Mouse (Mus musculus): ENCODE results near the gene Sptlc2.
"Not testable (repeated sequence)": the region's sequence is repeated elsewhere in the genome, so short reads cannot be mapped to it uniquely, and the experiment has no call there.

Gene Sptlc2

DNA sequence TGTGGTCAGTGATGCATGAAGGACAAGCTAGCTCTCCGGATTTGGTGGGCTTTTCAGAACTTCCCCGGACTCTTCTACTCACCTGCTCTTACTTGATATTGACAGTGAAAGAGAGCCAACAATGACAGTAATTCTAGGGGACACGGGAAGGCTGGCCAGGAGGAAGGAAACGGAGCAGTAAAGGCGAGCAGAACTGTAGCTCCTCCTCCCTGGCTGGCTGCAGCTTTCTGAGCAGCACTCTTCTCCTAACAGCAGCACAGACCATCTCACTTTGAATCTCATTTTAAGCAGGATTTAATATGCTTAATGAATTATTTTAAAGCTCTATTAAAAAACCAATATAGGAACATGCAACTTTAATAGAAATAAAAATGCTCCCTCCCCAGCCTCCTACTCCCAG, 56.2 kb downstream of the Sptlc2 start:
- in situ Hi-C loops (cut with MseI, MboI) = no loop called here

DNA sequence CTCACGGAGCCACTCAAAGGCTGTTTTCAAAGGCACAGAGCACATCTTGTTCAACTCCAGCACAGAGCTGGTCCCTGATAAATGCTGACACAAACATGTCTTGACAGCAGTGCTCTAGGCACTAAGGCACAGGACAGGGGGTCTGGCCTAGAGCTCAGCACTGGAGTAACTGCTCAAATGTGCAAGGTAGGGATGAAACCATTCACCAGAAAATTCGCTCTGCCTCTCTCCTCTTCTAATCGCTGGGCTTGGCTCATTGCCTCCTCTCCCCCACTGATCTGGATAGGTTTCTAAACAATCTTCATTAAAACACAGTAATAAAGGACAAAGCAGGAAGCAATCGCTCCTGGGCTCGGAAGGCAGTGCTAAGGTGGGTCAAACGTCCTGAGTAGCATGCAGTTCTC, 57.1 kb downstream of the Sptlc2 start:
- in situ Hi-C loops (cut with MseI, MboI) = no loop called here

DNA sequence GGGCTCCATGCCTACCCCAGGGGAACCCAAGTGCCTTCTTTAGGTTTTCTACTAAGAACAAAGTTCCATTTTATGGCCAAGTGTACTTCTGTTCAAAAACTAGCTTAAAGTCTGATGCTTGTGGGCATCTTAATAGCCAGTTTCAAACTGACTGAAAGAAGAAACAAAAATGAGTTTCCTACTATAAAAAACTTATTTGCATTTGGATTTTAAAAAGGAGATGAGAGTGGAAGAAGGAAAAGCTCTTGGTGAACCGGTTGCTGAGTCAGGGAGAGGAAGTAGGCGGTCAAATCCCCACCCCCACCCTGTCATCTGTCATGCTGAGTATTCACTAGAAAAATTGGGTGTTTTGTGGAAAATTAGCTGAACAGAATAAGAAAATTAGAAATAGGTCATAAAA, 57.9 kb downstream of the Sptlc2 start:
- in situ Hi-C loops (cut with MseI, MboI) = no loop called here

DNA sequence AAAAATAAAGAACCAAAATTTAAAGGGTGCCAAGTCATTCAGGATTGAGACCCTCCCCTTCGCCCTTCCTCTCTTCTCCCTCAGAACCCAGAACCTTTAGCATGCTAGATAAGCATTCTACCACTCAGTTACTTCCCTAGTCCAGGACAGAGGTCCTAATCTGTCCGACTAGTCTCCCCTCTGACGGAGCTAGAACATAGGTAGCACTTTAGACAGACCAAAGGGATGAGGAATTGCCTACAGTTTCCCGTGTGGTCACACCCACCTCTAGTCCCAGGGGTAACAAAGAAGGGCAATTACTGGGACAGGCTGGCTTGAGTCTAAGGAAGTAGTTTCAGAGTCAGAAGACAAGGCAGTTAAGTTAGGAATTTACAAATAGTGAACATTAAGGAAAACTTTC, 60.1 kb downstream of the Sptlc2 start:
- in situ Hi-C loops (cut with MseI, MboI) = no loop called here

DNA sequence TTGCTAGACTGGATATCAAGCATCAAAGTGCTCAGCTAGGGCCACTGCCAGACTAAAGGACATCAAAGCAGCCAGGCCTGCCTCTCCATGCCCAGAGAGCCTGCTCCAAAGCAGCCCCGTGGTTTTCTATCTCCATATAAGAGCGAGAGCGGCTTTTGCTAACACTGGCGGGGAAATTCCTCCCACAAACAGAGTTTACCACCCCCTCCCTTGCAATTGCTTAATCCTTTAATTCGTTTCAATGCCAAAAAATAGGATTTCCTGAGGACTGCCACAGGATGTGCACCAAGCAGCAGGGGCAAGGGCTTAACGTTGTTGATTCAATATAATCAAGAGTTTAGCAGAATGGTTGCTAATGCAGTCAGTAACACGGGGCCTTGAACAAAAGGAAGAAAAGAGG, 60.5 kb downstream of the Sptlc2 start:
- in situ Hi-C loops (cut with MseI, MboI) = no loop called here

DNA sequence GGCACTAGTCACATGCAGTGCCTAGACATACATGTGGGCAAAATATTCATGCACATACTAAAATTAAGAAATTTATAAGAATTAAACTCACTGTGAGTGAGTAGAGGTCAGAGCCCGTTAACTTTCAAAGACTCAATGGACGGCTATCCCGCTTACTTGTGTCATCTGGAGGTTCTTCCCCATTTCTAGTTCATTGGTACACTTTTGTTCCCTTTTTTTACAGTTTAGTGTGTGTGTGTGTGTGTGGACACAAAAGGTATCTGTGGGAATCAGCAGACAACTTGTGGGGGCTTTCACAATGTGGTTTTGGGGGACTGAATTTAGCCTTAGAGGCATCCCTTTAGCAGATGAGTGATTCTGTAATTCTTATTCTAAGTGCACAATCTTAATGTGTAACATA, 62.7 kb downstream of the Sptlc2 start:
- in situ Hi-C loops (cut with MseI, MboI) = no loop called here

DNA sequence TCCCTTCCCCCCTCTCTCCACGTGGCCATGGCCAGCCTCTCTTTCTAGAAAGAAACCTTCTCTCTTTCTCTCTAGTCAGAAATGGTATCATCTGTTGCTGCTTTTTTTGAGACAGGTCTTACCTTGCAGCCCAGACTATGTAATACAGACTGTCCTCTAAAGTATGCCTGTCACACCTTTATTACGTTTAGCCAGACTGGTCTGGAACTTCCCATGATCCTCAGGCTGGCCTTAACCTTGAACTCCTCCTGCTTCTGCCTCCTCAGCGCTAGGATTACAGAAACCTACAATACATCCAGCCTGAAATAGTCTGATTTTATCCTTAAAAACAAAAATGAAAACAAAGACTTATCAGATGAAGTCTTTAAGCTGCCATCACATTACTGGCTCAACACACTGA, 68.9 kb downstream of the Sptlc2 start:
- in situ Hi-C loops (cut with MseI, MboI) = no loop called here

DNA sequence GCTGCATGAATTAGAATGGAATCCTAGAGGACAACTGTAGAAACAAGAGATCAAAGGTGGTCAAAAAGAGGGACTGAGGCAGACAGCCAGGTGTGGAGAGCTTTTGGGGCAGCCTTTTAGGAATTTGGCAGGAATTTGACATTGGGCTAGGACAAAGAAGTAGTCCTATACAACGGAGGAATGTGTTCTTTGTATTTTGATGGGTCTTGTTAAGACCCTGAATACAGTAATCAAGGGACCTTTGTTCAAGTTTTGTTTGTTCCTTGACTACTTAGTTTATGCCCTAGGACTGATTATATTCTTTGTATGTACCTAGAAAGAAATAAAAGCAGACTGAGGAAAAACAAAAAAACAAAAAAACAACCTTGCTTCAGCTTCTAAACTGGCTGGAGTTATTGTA, 70.2 kb downstream of the Sptlc2 start:
- in situ Hi-C loops (cut with MseI, MboI) = no loop called here

DNA sequence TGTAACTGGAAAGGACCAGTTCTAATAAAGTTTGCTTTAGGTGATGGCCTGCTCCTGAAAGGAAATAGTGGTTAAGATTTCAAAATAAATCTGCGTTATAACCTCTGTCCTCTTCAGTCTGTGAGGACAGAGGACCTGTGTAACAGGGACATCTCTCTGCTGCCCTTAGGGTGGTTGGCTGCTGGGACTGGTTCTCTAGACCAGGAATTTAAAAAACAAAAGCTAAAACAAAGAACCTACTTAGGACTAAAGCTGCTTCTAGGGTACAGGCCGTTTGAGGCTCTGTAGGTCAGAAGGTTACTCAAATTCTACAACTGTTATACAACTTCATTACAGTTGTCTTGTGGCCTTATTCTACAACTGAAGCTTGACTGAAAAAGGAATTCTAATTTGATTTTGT, 75.1 kb downstream of the Sptlc2 start:
- in situ Hi-C loops (cut with MseI, MboI) = no loop called here

DNA sequence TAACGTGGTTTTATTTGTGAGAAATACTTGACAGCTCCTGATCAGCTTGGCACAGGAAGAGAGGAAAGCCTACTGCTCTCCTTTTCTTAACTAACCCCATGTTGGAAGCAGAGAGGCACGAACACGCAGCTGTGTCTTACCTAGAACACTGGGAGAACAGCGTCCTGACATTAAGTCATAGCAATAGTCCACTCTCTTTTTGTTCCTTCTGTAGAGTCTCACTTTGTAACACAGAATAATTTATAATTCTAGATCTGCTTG, 81.6 kb downstream of the Sptlc2 start:
- in situ Hi-C loops (cut with MseI, MboI) = not testable (repeated sequence)

DNA sequence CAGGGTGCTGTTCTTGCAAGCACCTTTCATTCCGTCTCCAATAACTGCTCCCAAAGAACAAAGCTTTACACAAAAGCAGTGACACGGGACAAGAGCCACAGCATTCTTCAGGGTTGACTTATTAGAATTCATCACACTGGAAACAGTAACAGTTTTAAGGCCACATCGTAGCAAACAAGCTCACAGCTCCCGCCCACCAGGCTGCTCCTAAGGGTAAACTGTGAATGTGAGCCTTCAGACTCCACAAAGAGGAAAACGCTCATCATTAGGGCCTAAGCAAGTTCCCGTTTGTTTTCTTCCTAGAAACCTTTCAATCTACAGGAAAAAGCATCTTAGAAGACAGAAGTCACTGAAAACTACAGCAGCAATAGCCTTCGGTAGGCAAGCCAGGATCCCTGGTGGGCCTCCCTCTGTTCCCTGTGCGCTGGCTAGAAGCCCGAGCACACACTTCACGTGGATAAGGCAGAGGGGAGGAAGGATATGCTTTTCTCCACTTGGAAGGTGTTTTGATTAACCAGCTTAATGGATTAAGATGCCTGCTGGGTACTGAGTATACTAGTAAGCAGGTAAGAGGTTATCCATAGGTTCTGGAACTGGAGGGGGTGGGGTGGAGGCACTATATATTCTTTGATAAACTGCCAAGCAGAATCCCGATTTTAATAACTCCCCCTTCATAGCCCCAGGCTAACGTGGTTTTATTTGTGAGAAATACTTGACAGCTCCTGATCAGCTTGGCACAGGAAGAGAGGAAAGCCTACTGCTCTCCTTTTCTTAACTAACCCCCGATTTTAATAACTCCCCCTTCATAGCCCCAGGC, 82.2 kb downstream of the Sptlc2 start:
- in situ Hi-C loops (cut with MseI, MboI) = no loop called here

DNA sequence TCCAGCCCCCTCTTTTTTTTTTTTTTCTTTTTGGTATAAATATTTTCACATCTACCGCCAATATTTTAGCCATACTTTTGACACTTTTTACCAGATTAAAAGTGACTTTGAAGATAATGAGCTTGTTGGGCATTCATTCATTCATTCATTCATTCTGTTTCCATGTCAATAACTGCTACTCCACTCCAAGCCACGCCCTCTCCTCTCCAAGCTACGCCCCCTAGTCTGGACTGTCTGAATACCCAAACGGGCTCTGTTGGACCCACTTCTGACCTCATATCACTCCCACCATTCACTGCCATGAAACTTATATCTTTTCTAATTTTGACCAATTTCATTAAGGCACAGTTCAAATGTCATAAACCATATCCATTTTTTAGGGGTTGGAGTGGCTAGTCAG, 87.0 kb downstream of the Sptlc2 start:
- in situ Hi-C loops (cut with MseI, MboI) = no loop called here

DNA sequence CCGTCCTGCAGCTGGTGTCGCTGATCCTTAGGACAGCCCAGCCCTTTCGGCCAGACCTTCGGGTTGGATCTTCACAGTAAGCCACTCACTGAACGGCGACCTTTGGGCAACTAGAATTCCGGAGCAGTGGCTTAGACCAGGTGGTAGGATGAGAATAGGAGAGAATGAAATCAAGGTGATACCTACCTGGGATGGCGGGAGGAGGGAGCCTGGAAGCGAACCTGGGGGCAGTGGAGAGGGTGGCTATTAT, 87.8 kb downstream of the Sptlc2 start:
- in situ Hi-C loops (cut with MseI, MboI) = no loop called here

DNA sequence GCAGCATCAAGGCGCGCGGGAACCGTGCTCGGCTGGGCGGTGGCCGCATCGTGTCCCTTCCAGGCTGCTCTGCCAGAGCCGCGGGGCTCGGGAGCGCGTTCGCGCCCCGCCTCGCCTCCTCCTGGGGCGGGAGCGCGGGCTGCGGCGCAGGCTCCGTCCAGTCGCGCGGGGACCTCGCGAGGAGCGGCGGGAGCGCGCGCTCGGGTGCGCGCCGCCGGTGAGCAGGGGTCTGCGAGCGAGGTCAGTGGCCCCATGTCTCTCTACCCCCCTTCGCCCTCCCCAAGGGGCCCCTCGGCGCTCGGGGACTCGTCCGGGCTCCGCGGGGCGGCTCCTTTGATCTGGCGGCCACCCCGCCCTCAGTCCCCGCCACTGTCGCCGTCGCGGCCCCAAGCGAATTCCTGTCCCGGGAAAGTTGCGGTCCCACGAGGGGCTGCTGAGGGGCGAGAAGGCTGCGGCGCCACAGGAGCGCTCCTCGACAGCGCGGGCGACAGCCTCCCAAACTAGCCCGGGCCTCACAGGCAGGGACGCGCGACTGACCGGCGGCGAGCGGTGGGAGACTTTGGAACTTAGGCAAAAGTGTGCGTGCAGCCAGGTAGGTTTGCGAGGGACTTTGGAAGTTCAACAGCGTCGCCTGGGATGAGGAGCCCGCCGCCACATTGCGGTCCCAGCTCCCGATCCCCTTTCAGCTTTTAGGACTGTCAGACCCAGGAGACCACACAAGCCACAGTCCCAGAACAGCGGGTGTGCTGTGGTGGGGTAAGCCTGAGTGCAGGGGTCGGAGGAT, 88.3 kb downstream of the Sptlc2 start, which contains the start of gene Ism2:
Ism2 (minus strand) TSS at position 49 of the 784 bp plus-strand sequence.
- in situ Hi-C loops (cut with MseI, MboI) = no loop called here

DNA sequence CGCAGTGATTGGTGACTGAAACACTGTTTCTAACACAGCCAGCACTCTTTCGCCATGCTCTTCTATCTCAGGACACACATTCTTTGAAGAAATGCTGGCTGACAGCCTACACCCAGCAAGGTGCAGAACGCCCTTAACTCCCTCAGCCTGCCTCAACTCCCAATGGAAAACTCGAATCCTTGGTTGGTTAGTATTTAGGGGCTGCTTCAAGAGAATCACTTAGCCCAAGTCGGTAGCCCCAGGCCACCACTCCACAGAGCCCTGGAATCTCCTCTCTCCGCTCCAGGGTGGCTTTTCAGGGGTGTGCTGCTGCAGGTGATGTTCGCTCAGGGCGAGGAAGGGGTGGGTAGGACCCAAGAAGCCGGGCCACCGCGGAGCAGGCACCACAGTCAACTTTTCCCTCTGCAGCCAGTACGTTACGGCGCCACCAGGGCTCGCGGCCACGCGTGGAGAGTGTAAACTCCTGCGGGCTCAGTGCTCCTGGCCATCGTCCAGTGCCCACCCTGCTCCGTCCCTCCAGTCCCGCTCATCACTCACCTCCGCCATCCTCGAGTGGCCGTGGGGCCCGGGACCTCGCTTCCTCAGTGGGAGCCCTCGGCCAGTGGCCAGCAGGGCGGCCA, 89.0 kb downstream of the Sptlc2 start:
- in situ Hi-C loops (cut with MseI, MboI) = no loop called here

DNA sequence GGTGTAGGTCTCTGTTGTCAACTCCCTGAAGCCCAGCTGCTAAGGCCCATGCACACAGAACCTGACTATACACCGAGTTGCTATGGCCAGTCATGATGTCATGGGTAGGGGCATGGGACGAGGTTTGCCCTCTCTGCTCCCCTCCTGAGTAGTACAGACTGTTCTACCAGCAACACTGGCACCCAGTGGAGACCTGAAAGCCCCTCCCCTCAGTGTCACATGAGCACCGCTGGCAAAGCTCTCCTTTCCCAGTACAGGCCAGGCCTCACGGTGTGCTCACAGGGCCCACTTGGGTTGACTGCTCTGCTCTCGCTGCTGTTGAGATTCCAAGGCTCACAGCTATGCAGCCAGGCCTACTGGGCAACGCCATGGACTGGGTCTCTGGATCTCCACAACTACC, 94.2 kb downstream of the Sptlc2 start:
- in situ Hi-C loops (cut with MseI, MboI) = no loop called here

DNA sequence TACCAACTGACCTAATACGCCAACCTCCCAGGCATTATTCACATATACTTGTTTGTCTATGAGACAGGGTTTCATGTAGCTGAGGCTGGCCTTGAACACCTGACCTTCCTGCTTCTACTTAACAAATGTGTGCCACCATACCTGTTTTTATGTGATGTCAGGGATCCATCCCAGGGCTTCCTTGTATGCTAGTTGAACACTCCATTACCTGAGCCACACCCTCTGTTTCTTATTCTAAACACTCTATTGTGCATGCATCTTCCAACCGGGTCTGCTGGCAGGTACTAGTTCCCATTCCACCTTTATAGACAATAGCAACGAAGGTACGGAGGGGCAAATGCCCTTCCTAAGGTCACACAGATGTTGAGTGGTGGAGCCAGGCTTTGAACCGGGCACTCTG, 99.1 kb downstream of the Sptlc2 start:
- in situ Hi-C loops (cut with MseI, MboI) = no loop called here

DNA sequence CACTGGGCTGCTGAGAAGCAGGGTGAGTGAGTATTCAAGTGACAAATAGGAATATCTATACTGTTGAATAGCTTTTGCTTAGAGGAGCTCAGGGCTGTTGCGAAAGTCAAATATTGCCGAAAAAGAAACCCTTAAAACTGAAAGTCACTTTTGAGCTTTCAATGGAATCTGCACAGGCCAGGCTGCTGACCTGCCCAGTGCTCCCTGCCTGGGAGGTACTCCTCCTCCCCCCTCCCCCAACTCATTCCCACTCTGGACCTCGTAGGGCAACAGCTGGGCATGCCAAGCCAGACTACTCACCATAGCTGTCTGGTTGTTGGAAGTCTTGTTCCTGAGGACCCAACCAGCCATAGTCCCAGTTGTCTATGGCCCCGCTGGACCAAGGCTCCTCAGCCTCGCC, 103.4 kb downstream of the Sptlc2 start:
- in situ Hi-C loops (cut with MseI, MboI) = no loop called here

DNA sequence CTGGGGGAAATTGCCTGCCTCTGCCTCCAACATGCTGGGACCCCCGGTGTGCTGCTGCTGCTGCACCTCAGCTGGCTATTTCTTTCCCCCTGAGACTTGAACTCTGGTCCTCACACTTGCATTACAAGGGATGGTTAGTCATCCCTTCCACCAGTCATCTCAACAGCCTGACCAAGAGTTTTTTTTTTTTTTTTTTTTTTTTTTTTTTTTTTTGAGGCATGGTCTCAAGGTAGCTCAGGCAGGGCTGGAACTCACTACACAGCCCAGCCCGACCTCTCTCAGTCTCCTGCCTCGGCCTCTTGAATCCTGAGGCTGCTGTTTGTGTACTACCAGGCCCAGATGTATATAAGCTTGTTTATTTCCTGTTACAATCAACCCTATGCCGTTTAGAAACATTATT, 103.9 kb downstream of the Sptlc2 start:
- in situ Hi-C loops (cut with MseI, MboI) = no loop called here

DNA sequence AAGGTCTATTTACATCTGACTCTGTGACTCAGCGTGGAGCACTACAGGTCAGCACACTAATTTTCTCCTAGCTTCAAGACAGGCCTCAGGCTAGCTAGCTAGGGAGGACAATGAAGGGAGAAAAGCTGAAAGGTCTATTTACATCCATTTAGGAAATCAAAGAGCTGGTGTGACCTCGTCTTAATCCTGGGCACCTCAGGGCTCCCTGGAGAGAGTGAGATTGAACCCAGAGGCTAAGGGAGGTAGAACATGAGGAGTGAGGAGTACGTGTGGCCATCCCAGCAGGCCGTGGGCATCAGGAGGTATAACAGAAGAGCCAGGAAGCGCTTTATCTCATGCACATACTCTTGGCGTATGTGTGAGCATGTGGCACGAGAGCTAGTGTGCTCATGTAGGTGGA, 104.4 kb downstream of the Sptlc2 start:
- in situ Hi-C loops (cut with MseI, MboI) = no loop called here

DNA sequence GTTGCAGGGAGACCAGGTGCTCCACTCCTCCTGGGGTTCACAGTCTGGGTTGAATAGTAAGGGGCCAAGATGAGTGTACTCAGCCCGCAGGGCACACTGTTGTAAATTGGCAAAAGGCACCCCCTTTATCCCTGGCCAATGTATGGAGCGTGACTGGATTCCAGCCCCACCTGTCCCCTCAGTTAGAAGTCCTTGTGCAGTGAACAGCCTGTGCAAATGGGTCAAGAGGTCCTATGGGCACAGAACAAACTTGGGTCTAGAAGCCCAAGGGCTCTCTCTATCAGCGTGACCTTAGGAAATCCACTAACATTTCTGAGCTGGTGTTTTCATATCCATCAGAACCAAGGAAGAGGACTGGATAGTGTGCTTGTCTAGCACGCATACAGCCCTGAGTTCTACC, 105.4 kb downstream of the Sptlc2 start:
- in situ Hi-C loops (cut with MseI, MboI) = no loop called here

DNA sequence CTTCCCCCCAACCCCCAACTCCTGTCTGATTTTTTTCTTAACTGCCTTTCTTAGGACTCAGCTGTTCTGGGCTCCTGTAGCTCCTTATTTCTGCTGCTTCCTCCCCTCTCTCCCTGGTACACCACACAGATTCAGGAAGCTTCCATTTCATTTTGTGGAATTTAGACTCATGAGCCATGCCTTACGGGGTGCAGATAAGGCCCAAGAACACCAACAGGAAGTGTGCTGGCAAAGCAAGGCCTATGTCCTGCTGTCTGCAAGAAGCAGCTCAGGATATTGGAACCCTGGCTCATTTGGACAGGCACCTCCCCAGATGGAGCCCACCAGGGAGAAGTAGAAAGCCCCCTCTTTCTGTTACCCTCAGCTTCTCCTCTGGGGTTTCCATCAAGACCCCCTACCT, 106.4 kb downstream of the Sptlc2 start:
- in situ Hi-C loops (cut with MseI, MboI) = no loop called here

DNA sequence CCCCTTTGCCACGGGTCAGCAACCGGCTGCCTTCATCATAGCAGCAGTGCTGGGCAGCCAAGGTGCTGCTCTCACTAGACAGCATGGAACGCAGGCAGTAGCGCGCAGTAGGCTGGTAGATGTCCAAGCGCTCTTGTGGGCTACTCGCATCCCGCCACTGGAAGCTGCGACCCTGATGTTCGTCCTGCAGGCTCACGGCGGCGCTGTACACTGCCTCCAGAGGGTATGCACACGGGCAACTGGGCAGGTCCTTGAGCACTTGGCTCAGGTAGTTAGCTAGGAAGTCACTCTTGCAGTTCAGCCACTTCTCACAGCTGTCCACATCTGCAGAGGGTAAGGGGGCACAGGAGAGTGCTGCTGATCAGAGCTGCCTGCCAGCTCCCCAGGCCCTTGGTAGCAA, 108.3 kb downstream of the Sptlc2 start:
- in situ Hi-C loops (cut with MseI, MboI) = no loop called here

Data from mouse trophoblast stem cell (cell line).